Mouse (Mus musculus) neural tube, embryonic 14.5 days (tissue): ENCODE measurements around the gene Olfr535. TPM values are rescaled to one million over a fixed set of nuclear protein-coding genes. Genes with fewer than 3 reads are reported as not detected.

Experiments used
- ATAC-seq: fragments of 200-750 bp; cut with Nextera tagmentation; 2 replicates; pipeline ENCODE4 v1.8.0; 2017; ENCODE audit warnings: low read depth, mild to moderate bottlenecking, moderate TSS enrichment, moderate library complexity
- H3K27ac ChIP-seq: fragments of 300-500 bp; sonication (generic); 2 replicates; pipeline ENCODE4 v1.5.1; 2014; ENCODE audit warnings: low read depth, mild to moderate bottlenecking, control low read depth, low read length, moderate library complexity, mixed read lengths
- H3K27me3 ChIP-seq: fragments of 300-500 bp; sonication (generic); 2 replicates; pipeline ENCODE4 v1.6.1; 2014; ENCODE audit warnings: low read length; ENCODE audit not compliant: control insufficient read depth, insufficient read depth
- H3K36me3 ChIP-seq: fragments of 300-500 bp; sonication (generic); 2 replicates; pipeline ENCODE4 v1.6.1; 2014; ENCODE audit warnings: low read length, mixed read lengths; ENCODE audit not compliant: control insufficient read depth, insufficient read depth
- H3K4me1 ChIP-seq: fragments of 300-500 bp; sonication (generic); 2 replicates; pipeline ENCODE4 v1.6.1; 2014; ENCODE audit warnings: low read length; ENCODE audit not compliant: control insufficient read depth, insufficient read depth
- H3K4me2 ChIP-seq: fragments of 300-500 bp; sonication (generic); 2 replicates; pipeline ENCODE4 v1.6.1; 2014; ENCODE audit warnings: mild to moderate bottlenecking, low read depth, low read length, control low read depth
- H3K4me3 ChIP-seq: fragments of 300-500 bp; sonication (generic); 2 replicates; pipeline ENCODE4 v1.5.1; 2014; ENCODE audit warnings: low read depth, low read length, control low read depth, mixed read lengths
- H3K9ac ChIP-seq: fragments of 300-500 bp; sonication (generic); replicated peaks from 2 replicates; pipeline ENCODE4 v1.6.1; 2014; ENCODE audit warnings: low read depth, mild to moderate bottlenecking, control low read depth, low read length, mixed read lengths
- H3K9me3 ChIP-seq: fragments of 300-500 bp; sonication (generic); 2 replicates; pipeline ENCODE4 v1.6.1; 2016; ENCODE audit warnings: low read length; ENCODE audit not compliant: control insufficient read depth
- WGBS: fragments of 180-500 bp; shearing (Covaris S2); extraction: QIAGEN DNeasy Blood & Tissue Kit; methylation state at CpG from one replicate; pipeline ENCODE4 v1.1.7; 2014; 5-methylcytosine and 5-hydroxymethylcytosine counted together
- polyA plus RNA-seq: library from polyadenylated mRNA; unstranded; fragments of >200 nt; fragmentation: Nextera tagmentation; extraction: Ambion mirVana; gene quantifications from 2 replicates; pipeline ENCODE4 v1.2.1, GENCODE M21; 2014

Olfr535 gene
- polyA plus RNA-seq, 1 experiment from 2014 or later: not detected

DNA sequence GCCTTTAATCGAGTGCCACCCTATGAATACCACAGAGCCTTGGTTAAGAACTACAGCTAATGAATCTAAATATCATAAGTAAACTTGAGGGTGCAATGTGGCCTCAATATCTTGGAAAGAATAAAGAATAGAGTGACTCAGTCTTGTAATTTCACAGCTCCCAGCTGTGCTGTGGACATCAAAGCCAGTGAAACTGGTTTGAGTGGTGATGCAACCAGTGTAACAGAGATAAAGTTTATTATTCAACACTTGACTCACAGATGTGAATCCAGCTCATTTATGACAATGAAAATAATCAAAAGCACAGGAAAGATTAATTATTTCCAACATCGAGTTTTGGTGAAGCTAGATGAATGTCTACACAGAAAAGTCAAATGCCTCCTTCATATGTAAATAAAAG is 55.7 kb downstream of the Olfr535 start:
- H3K4me2 ChIP-seq: no peak overlapping the region
- ATAC-seq: no peak
- H3K9me3 ChIP-seq: no peaks in the 10 kb centered on the region
- no peaks in the 10 kb centered on the region for H3K27me3 ChIP-seq
- 82% methylated on average over 2 of the region's 2 CpGs for WGBS
- H3K4me1 ChIP-seq: no peaks in the 10 kb centered on the region
- no peak overlapping the region for H3K9ac ChIP-seq
- no peaks in the 10 kb centered on the region for H3K36me3 ChIP-seq
- H3K27ac ChIP-seq: no peak overlapping the region
- H3K4me3 ChIP-seq: no peak overlapping the region

Other genes with a start within 250 kb of the Olfr535 start
- not detected in 2 replicates for gene 5830411N06Rik, start 236.9 kb upstream of the Olfr535 start, polyA plus RNA-seq
- not detected in 2 replicates for gene Olfr525, start 163.4 kb upstream of the Olfr535 start, polyA plus RNA-seq
- gene Olfr527, start 150.2 kb upstream of the Olfr535 start, polyA plus RNA-seq: not detected in 2 replicates
- gene Olfr60, start 122.5 kb upstream of the Olfr535 start, polyA plus RNA-seq: not detected in 2 replicates
- not detected in 2 replicates for gene Olfr530, start 107.9 kb upstream of the Olfr535 start, polyA plus RNA-seq
- gene Olfr531, start 81.3 kb upstream of the Olfr535 start, polyA plus RNA-seq: not detected in 2 replicates
- not detected in 2 replicates for gene Olfr532, start 62.6 kb upstream of the Olfr535 start, polyA plus RNA-seq
- not detected in 2 replicates for gene Olfr533, start 20.8 kb upstream of the Olfr535 start, polyA plus RNA-seq
- not detected in 2 replicates for gene Olfr536, start 23.2 kb downstream of the Olfr535 start, polyA plus RNA-seq
- not detected in 2 replicates for gene Olfr538, start 83.7 kb downstream of the Olfr535 start, polyA plus RNA-seq
- gene Olfr46, start 117.1 kb downstream of the Olfr535 start, polyA plus RNA-seq: 0.03 TPM in 1 of 2 replicates, not detected in the other
- not detected in 2 replicates for gene Olfr61, start 144.8 kb downstream of the Olfr535 start, polyA plus RNA-seq
- gene Olfr53, start 162.2 kb downstream of the Olfr535 start, polyA plus RNA-seq: not detected in 2 replicates
- gene Olfr539, start 175.7 kb downstream of the Olfr535 start, polyA plus RNA-seq: 0.03 TPM in 1 of 2 replicates, not detected in the other
- not detected in 2 replicates for gene Olfr45, start 197.7 kb downstream of the Olfr535 start, polyA plus RNA-seq
- gene Olfr541, start 213.1 kb downstream of the Olfr535 start, polyA plus RNA-seq: not detected in 2 replicates